Mouse (Mus musculus): Measurements from ENCODE around the gene Gm9913. TPM values are rescaled to one million over a fixed set of nuclear protein-coding genes. Genes with fewer than 3 reads are reported as not detected.

The Gm9913 gene
- polyA plus RNA-seq (2015; fragmentation: Nextera tagmentation; extraction: Ambion mirVana), result 0.24 and 0.46 TPM in 2 replicates

DNA sequence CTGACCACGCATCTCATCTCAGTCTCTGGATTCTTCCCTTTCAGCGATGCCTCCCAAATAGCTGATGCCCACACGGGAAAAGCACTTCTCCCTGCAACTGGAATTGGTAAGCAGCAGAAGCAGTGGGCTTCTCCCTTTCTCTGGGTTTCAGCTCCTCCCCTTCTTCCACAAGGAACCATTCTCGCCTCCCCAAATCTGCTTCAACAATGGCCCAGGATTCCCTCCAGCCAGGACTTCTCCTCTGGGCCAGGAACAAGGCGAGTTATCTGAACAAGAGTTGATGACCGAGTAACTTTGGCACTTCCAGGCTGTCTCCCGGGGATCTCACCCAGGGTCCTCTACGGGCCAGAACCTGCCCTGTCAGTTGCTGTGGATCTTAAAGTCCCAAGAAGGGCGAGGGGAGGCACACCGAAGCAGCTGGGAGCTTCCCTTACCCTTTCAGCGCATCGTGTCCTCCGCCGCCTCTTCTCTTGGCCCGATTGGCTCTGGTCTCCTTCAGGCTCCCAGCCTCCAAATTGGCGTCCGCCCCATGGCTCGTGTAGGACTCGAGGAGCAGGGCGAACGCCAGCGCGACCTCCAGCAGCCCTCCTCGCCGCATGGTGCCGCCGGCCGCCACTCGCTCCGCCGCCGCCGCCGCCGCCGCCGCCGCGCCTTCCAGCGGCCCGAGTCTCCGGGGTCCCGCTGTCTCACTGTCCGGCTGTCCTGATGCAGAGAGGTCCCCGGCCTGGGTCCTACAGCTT lies at the start of gene Gm9913:
TSS of gene Gm9913 (plus strand) at position 84 of the 740 bp plus-strand sequence.
- ATAC-seq (ENCODE audit: insufficient number of reproducible peaks, low FRiP score, low TSS enrichment, low read depth), result peak; percentile 34
- peak within 1 kb of the TSS; percentile 80 for H3K4me3 ChIP-seq (replicated peaks)
- no peaks in the 10 kb centered on the region for H3K27me3 ChIP-seq

DNA sequence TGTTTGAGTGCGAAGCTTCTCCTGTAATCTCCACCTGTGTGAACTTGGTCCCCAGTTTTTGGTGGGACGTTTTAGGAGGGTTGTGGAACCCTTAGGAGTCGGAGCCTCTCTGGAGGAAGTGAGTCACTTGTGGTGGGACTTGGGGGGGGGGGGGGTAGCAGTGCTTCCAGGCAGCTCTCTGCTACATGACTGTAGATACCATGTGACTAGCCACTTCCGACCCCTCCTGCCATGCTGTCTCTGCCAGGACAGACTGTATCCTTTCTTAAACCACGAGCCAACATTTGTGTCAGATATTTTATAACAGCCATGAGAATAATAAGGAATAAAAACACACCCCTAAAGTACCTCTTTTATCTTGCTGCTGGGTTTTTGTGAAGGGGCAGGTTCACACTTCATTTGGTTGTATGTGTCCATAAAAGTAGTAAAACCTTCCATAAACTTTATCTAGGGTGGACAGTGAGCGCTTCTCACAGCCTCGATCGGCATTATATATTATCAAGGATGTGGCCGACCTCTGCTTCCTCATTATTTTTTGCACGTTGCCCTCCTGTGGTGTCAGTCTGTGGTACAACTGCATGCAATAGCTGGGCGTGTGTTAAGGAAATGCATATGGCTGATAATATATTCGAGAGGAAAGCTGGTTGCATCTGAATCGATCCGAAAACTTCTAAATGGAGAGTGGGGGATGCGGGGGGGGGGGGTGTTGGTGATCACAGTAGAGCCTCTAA lies 48.7 kb upstream of the Gm9913 start:
- H3K4me3 ChIP-seq (replicated peaks), result no peak overlapping the region
- 79% methylated on average over 15 of the region's 15 CpGs for WGBS
- H3K27me3 ChIP-seq, result no peaks in the 10 kb centered on the region
- no peaks in the 10 kb centered on the region for H3K9me3 ChIP-seq (replicated peaks)
- H3K27ac ChIP-seq (replicated peaks), result no peak overlapping the region
- no peak overlapping the region for H3K9ac ChIP-seq
- H3K4me2 ChIP-seq (replicated peaks), result no peak overlapping the region
- ATAC-seq (ENCODE audit: insufficient number of reproducible peaks, low FRiP score, low TSS enrichment, low read depth), result no peak
- H3K4me1 ChIP-seq, result 0 out of 2 replicates have a peak, but pooled peaks cover 10% of the 10 kb centered on the region
- H3K36me3 ChIP-seq, result no peaks in the 10 kb centered on the region

More for the DNA sequence above, at the start of gene Gm9913:
- Histone ChIP-seq H3K27ac (replicated peaks) (peak within 1 kb of the TSS; percentile 95), H3K4me1 (peaks cover 15% of the 10 kb centered on the region; the same call in 1 of the 2 replicates), H3K9me3 (replicated peaks) (no peaks in the 10 kb centered on the region), H3K9ac (peak within 1 kb of the TSS; percentile 78), H3K36me3 (peaks cover 2% of the 10 kb centered on the region; the same call in 1 of the 2 replicates), H3K4me2 (replicated peaks) (peak within 1 kb of the TSS; percentile 88)
- WGBS, result 1% methylated on average over 45 of the region's 45 CpGs

DNA sequence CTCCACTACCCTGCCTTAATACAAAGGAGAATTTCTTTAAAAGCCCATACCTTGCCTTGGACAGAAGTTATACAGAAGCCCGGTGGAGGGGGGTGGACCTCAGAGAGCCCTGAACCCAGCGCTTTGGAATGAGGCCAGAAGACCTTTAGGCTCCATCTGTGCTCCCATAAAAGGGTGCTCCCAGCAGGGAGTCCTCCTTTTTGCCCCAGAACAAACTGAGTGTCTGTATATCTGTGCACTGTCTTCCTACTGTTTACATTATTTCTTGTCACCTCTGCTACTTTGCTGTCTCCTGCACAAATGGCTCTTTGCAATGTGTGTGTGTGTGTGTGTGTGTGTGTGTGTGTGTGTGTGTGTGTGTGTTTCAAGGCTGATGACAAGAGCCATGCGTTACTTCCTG lies 45.8 kb upstream of the Gm9913 start:
- H3K27me3 ChIP-seq, result no peaks in the 10 kb centered on the region
- ATAC-seq (ENCODE audit: insufficient number of reproducible peaks, low FRiP score, low TSS enrichment, low read depth), result no peak

DNA sequence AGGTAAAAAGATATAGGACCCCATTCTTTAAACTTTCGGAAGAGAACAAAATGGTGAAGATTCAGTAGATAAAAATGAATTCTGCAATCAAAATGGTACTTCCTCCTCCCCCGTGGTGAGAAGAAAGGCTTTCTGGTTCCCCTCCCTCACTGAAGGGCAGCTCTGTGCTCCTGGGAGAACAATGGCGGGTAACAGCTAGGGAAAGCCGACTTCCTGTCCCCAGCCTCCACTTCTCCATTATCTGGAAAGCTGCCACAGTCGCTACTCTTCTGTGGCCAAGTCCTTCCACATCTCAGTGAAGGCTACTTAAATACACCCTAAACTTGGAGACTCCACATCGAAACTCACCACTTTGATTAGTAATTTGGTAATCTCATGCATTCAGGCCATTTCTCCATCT lies 40.9 kb upstream of the Gm9913 start:
- Histone ChIP-seq H3K9ac (no peak overlapping the region), H3K4me2 (replicated peaks) (no peak overlapping the region), H3K27me3 (no peaks in the 10 kb centered on the region), H3K4me1 (no peaks in the 10 kb centered on the region), H3K9me3 (replicated peaks) (no peaks in the 10 kb centered on the region), H3K36me3 (peaks cover 31% of the 10 kb centered on the region), H3K4me3 (replicated peaks) (no peak overlapping the region), H3K27ac (replicated peaks) (no peak overlapping the region)
- WGBS, result 81% methylated on average over 6 of the region's 6 CpGs
- no peak for ATAC-seq (ENCODE audit: insufficient number of reproducible peaks, low FRiP score, low TSS enrichment, low read depth)

More for the DNA sequence above, 45.8 kb upstream of the Gm9913 start:
- Histone ChIP-seq H3K36me3 (peaks cover 4% of the 10 kb centered on the region; the same call in 1 of the 2 replicates), H3K4me1 (no peaks in the 10 kb centered on the region), H3K9ac (no peak overlapping the region), H3K4me2 (replicated peaks) (no peak overlapping the region), H3K9me3 (replicated peaks) (no peaks in the 10 kb centered on the region), H3K27ac (replicated peaks) (no peak overlapping the region), H3K4me3 (replicated peaks) (no peak overlapping the region)
- WGBS, result 86% methylated on average over 3 of the region's 3 CpGs

DNA sequence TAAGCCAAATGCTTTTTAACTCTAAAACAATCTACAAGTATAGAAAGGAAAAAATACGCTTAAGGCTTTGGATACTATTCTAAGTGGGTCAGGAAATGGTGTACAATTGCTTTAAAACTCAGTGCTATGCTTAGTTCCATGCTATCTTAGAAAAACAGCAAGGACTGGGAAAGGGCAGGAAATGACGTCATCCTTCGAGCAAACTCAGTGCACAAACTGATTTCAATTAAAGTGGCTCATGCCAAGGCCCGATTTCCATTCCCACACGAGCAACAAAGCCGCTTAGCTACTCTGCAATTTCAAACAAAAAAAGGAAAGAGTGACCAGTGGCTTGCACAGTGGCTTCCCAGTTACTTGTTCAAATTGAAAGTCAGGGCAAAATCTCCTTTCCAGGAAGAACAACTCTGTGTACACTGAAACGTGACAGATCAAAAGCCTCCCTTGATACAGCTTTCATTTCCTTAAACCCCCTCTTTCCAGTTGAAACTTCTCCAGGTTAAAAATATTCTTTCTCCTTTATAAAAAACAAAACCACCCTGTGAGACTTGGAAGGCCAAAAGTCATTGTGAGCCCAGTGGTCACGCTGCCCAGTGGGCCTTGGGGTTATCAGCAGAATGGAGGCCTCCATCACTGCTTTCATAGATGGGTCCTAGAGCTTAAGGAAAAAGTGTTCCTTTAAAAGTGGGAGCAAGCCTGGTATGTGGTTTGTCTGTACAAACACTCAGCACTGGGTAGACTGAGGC lies 34.2 kb upstream of the Gm9913 start:
- ATAC-seq (ENCODE audit: insufficient number of reproducible peaks, low FRiP score, low TSS enrichment, low read depth), result no peak
- no peaks in the 10 kb centered on the region for H3K27me3 ChIP-seq
- 37% methylated on average over 8 of the region's 8 CpGs for WGBS
- H3K4me1 ChIP-seq, result peaks cover 9% of the 10 kb centered on the region; the same call in 1 of the 2 replicates
- H3K4me2 ChIP-seq (replicated peaks), result no peak overlapping the region
- peaks cover 35% of the 10 kb centered on the region for H3K36me3 ChIP-seq
- no peak overlapping the region for H3K9ac ChIP-seq
- no peak overlapping the region for H3K4me3 ChIP-seq (replicated peaks)
- peak overlapping the region; percentile 40; the same call in 1 of the 2 replicates for H3K27ac ChIP-seq (replicated peaks)
- H3K9me3 ChIP-seq (replicated peaks), result no peaks in the 10 kb centered on the region

DNA sequence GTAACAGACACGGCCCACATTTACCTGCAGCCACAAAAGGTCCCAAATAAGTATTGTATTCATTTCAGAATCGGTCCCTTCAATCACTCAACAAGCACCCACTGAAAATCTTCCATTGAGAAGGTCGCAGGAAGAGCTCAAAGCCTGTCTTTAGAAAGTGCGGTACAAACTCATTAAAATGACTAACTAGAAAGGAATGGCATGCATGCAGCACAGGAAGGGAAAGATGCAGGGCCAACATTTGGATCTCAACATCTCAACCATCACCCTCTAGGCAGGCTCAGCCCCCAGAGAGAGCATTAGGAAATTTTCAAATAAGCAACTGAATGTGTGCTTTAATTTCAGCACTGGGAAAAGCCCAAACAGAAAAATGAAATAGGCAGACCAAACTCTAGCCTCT lies 33.2 kb upstream of the Gm9913 start:
- Histone ChIP-seq H3K9ac (no peak overlapping the region), H3K9me3 (replicated peaks) (no peaks in the 10 kb centered on the region), H3K4me2 (replicated peaks) (no peak overlapping the region), H3K27ac (replicated peaks) (no peak overlapping the region), H3K36me3 (peaks cover 35% of the 10 kb centered on the region), H3K27me3 (no peaks in the 10 kb centered on the region), H3K4me3 (replicated peaks) (no peak overlapping the region), H3K4me1 (peaks cover 9% of the 10 kb centered on the region; the same call in 1 of the 2 replicates)
- no peak for ATAC-seq (ENCODE audit: insufficient number of reproducible peaks, low FRiP score, low TSS enrichment, low read depth)
- WGBS, result 84% methylated on average over 4 of the region's 4 CpGs

DNA sequence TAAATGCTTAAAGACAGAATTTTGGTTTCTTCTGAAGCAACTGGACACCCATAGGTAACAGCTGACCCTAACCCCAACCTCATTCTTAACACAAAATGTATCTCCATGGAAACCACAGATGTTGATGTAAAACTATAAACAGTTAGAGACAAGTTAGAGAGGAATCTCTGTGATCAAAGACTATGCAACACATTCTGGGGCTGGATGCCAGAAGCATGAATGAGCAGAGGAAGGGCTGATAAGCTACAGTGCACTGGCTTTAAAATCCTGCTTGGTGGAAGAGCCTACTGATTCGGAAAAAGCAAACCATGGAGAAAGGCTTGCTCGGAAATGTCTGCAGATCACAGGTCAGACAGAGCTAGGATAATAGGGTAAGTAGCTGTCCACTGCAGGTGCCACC lies 31.7 kb upstream of the Gm9913 start:
- H3K27ac ChIP-seq (replicated peaks), result no peak overlapping the region
- H3K9me3 ChIP-seq (replicated peaks), result no peaks in the 10 kb centered on the region
- no peak overlapping the region for H3K4me2 ChIP-seq (replicated peaks)
- peaks cover 9% of the 10 kb centered on the region; the same call in 1 of the 2 replicates for H3K4me1 ChIP-seq
- no peak for ATAC-seq (ENCODE audit: insufficient number of reproducible peaks, low FRiP score, low TSS enrichment, low read depth)
- H3K36me3 ChIP-seq, result peaks cover 34% of the 10 kb centered on the region
- H3K4me3 ChIP-seq (replicated peaks), result no peak overlapping the region
- 77% methylated on average over 2 of the region's 2 CpGs for WGBS
- H3K9ac ChIP-seq, result no peak overlapping the region
- H3K27me3 ChIP-seq, result no peaks in the 10 kb centered on the region

DNA sequence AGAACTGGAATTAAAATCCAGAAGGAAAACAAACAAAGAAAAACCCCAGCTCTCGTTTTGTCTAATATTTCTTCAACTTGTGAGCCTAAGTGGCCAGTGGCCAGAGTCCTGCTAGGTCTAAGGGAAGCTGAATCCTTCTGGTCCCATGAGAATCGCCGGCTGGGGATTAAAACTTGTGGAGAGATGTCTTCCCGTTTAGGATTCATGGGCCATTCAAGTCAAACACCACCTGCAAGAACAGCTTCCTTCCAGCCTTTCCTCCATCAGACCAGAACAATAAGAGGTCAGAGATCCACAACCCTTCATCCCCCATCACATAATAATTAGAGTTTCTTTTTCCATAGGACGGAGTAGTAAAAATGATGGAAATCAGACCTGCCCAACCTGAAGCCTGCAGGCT lies 30.2 kb upstream of the Gm9913 start:
- no peak for ATAC-seq (ENCODE audit: insufficient number of reproducible peaks, low FRiP score, low TSS enrichment, low read depth)
- 76% methylated on average over 5 of the region's 5 CpGs for WGBS
- peaks cover 26% of the 10 kb centered on the region; the same call in 1 of the 2 replicates for H3K36me3 ChIP-seq

DNA sequence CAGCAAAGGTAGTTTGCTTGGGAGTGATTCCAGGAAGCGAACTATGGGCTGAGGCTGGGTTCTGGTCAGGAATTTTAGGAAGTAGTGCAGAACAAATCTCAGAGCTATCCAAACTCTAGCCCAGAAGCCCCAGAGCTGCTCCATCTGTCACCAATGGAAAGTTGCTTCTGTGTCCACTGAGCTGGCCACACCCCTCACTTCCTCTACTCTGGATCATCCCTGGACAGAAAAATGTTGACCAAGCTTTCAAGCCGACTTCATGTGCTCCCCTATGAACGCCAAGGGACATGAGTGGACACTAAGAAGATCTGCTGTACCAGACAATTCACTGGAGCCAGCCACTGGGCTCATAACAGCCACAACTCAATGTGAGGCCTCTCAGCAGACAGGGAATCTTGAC lies 28.7 kb upstream of the Gm9913 start:
- peaks cover 26% of the 10 kb centered on the region; the same call in 1 of the 2 replicates for H3K36me3 ChIP-seq

More for the DNA sequence above, 30.2 kb upstream of the Gm9913 start:
- no peak overlapping the region for H3K27ac ChIP-seq (replicated peaks)
- H3K9me3 ChIP-seq (replicated peaks), result no peaks in the 10 kb centered on the region
- H3K4me2 ChIP-seq (replicated peaks), result no peak overlapping the region
- no peak overlapping the region for H3K4me3 ChIP-seq (replicated peaks)
- no peak overlapping the region for H3K9ac ChIP-seq
- H3K4me1 ChIP-seq, result peaks cover 9% of the 10 kb centered on the region; the same call in 1 of the 2 replicates
- H3K27me3 ChIP-seq, result no peaks in the 10 kb centered on the region

DNA sequence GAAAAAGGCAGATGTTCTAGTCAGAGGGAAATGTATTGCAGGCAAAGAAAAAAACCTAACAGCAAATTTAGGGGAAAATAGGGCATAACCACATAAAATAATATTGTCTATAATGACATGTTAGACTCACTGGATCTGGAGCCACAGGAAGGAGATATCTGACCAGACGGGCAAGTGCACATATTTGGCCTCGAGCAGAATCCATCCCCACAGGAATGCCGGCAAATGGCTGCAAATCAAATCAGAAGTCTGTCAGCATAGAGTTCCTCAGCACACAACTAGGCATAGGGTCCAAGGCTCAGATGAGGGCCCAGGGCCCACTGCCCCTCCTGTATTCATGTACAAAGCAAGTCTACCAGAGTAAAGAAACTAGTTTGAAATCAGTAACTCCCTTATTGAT lies 27.5 kb upstream of the Gm9913 start:
- peaks cover 3% of the 10 kb centered on the region for H3K4me1 ChIP-seq
- H3K4me2 ChIP-seq (replicated peaks), result no peak overlapping the region
- no peak overlapping the region for H3K4me3 ChIP-seq (replicated peaks)
- ATAC-seq (ENCODE audit: insufficient number of reproducible peaks, low FRiP score, low TSS enrichment, low read depth), result no peak
- no peaks in the 10 kb centered on the region for H3K9me3 ChIP-seq (replicated peaks)
- no peaks in the 10 kb centered on the region for H3K27me3 ChIP-seq
- WGBS, result 51% methylated on average over 3 of the region's 3 CpGs
- peaks cover 21% of the 10 kb centered on the region; the same call in 1 of the 2 replicates for H3K36me3 ChIP-seq
- no peak overlapping the region for H3K27ac ChIP-seq (replicated peaks)
- H3K9ac ChIP-seq, result no peak overlapping the region

More for the DNA sequence above, 28.7 kb upstream of the Gm9913 start:
- Histone ChIP-seq H3K4me3 (replicated peaks) (no peak overlapping the region), H3K9ac (no peak overlapping the region), H3K4me1 (peaks cover 3% of the 10 kb centered on the region), H3K27me3 (no peaks in the 10 kb centered on the region), H3K9me3 (replicated peaks) (no peaks in the 10 kb centered on the region), H3K4me2 (replicated peaks) (no peak overlapping the region), H3K27ac (replicated peaks) (no peak overlapping the region)
- ATAC-seq (ENCODE audit: insufficient number of reproducible peaks, low FRiP score, low TSS enrichment, low read depth), result no peak
- WGBS, result 75% methylated on average over 3 of the region's 3 CpGs

DNA sequence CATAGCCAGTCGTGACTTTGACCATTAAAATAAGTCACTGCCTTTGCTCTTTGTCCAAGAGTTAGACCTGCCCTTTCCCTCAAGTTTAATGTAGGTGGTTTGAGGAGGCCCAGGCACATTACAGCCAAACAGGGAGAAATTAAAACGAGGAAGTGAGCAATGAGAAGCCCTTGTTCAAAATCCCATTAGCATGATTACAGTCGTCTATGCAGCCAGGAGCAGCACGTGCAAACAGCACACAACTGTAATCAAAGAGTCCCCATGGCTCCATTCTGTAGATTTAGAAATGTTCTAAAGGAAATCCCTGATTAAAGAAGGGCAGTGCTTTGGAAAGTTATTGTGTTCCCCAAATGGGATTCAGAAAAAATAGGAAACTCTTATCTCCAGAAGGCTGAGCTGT lies 26.2 kb upstream of the Gm9913 start:
- WGBS, result 56% methylated on average over 4 of the region's 4 CpGs
- no peaks in the 10 kb centered on the region for H3K27me3 ChIP-seq
- no peak for ATAC-seq (ENCODE audit: insufficient number of reproducible peaks, low FRiP score, low TSS enrichment, low read depth)
- H3K4me2 ChIP-seq (replicated peaks), result no peak overlapping the region
- no peak overlapping the region for H3K27ac ChIP-seq (replicated peaks)
- peaks cover 19% of the 10 kb centered on the region; the same call in 1 of the 2 replicates for H3K36me3 ChIP-seq
- peaks cover 3% of the 10 kb centered on the region for H3K4me1 ChIP-seq
- no peak overlapping the region for H3K4me3 ChIP-seq (replicated peaks)
- no peaks in the 10 kb centered on the region for H3K9me3 ChIP-seq (replicated peaks)
- no peak overlapping the region for H3K9ac ChIP-seq

All from embryonic facial prominence, embryonic 15.5 days (tissue).